Mouse (Mus musculus): ENCODE data around the gene Birc2.

GRCm38 (mm10) chr9:7772773-7773454 is 64.0 kb downstream of the Birc2 start:
- TF ChIP-seq CTCF (IDR thresholded peaks at IDR 0.05 in 2 of 3, conservative IDR thresholded peaks at IDR 0.05 in 1 of 3; ENCODE audit: control insufficient read depth in 1 of 3, insufficient read depth in 1 of 3, low read depth in 2 of 3, low read length in 3 of 3, poor library complexity in 1 of 3, severe bottlenecking in 1 of 3) (no peak; a peak in 1 of 6 replicates), JUND (IDR thresholded peaks at IDR 0.05; ENCODE audit: low read depth, low read length) (no peak), RAD21 (IDR thresholded peaks at IDR 0.05; ENCODE audit: low read depth, low read length) (no peak), MEF2A (IDR thresholded peaks at IDR 0.05; ENCODE audit: extremely low read depth, insufficient replicate concordance, low read depth, low read length, poor library complexity, severe bottlenecking) (no peak), GATA1 (IDR thresholded peaks at IDR 0.05; ENCODE audit: low read depth, low read length) (no peak), NELFE (IDR thresholded peaks at IDR 0.05; ENCODE audit: low read depth, low read length) (no peak), POLR2A (IDR thresholded peaks at IDR 0.05; ENCODE audit: control insufficient read depth in 1 of 2, insufficient read depth in 1 of 2, low read depth in 1 of 2, low read length in 2 of 2, poor library complexity in 1 of 2) (no peak), ZMIZ1 (IDR thresholded peaks at IDR 0.05; ENCODE audit: low read depth, low read length) (no peak), USF2 (IDR thresholded peaks at IDR 0.05; ENCODE audit: borderline replicate concordance in 1 of 2, insufficient read depth in 1 of 2, low read depth in 1 of 2, low read length in 2 of 2) (no peak), BHLHE40 (IDR thresholded peaks at IDR 0.05; ENCODE audit: borderline replicate concordance, low read depth, low read length) (no peak), SMC3 (IDR thresholded peaks at IDR 0.05; ENCODE audit: low read depth, low read length) (no peak), ZC3H11A (IDR thresholded peaks at IDR 0.05; ENCODE audit: low read depth, low read length) (no peak), CHD2 (IDR thresholded peaks at IDR 0.05; ENCODE audit: low read length) (no peak), TBP (IDR thresholded peaks at IDR 0.05; ENCODE audit: low read depth, low read length) (no peak)
